Mouse (Mus musculus) neutrophil, adult 5-6 weeks (primary cell): ENCODE measurements around the gene Tll2. TPM values are rescaled to one million over a fixed set of nuclear protein-coding genes. Genes with fewer than 3 reads are reported as not detected.

Source experiments
- ATAC-seq: fragments of 151-379, 151-347 bp; 2 replicates; pipeline ENCODE4 v1.8.0; 2017; ENCODE audit warnings: mild to moderate bottlenecking, moderate TSS enrichment; ENCODE audit not compliant: insufficient number of reproducible peaks, poor library complexity, low FRiP score, severe bottlenecking; ENCODE audit errors: extremely low read depth
- total RNA-seq: library from RNA; stranded (forward); fragments of 200-1000 nt; gene quantifications from 2 replicates; pipeline ENCODE4 v1.2.3, GENCODE M21; 2017

Tll2 gene
- total RNA-seq = 0.35 TPM in 1 of 2 replicates, not detected in the other

- ATAC-seq = no peak
These were observed at the start of gene Tll2 for GRCm38 (mm10) chr19:41206811-41207344. Gene Tll2, minus strand, starts transcription at chr19:41206835.

DNA sequence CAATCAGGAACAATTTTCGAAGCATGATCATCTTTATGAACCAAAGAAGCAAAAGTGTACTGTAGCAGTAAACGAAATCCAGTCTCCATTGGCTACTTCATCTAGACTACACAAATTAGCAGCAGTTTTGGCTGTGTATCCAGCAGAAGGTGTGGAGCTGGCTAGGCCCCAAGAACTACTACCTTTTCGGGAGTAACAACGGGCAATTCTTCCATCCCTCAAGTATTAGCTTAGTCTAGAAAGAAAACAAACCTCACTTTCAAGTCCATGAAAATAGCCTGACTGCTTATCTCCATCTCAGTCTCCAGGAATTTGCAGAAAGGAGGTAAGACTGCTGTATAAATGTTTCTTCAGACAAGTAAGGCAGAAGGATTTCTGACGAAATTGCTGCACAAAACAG, 47.9 kb upstream of the Tll2 start:
- ATAC-seq = no peak

DNA sequence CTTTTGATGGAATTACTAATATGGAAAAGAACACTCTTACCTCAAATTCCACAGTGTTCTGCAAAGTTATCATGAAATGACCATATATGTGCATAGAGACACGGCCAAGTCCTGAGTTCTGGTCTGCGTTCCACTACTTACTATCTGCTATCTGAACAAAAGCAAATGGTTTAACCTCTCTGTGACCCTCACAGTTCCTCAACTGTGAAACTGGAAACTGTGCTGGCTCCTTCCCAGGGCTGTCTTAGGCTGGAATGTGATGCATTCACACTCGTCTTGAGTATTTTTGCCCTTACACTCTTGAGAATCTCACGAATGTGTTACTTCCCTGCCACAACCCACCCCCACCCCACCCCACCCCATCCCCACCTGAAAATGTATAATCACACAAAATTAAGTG, 42.3 kb upstream of the Tll2 start:
- ATAC-seq = no peak

- ATAC-seq = no peak
These were observed 41.6 kb upstream of the Tll2 start for GRCm38 (mm10) chr19:41248271-41248670.

- no peak for ATAC-seq
These were observed 39.6 kb upstream of the Tll2 start for GRCm38 (mm10) chr19:41246271-41246670.

DNA sequence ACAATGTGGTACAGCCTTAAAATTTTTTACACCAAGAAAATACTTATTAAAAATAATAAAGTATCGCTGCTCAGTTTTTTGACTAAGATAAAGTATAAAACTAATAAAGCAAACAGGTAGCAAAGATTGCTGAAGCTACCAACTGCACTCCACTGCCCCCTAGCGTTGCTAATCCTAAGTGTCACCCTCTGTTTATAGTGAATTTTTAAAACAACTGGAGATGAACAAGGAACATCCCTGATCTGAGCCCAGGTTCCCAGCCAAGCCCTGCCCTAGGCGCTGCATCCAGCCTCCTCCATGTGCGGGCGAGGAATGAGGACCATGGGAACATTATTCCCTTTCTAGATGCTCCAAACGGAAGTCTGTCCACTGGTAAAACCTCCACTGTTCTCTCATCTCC, 37.9 kb upstream of the Tll2 start:
- 0 out of 2 replicates have a peak, but pooled peaks have one; percentile 23 for ATAC-seq

GRCm38 (mm10) chr19:41241997-41242396, 35.4 kb upstream of the Tll2 start:
- ATAC-seq = no peak

DNA sequence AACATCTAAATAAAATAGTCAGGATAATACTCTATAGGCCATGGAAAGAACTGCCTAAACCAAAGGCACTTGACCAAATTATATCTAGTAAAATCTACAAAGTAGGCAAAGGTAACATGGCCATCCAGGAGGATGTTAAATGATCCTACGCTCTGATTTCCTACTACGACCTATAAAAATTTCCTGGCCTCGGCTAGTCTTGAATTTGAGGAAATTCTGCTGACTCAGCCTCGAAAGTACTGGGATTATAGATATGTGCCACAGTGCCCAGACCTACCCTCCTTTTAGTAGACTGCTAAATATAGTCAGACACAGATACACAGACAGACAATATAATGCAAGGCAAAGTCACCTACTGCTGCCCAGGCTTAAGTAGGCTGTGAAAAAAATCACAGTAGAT, 27.1 kb upstream of the Tll2 start:
- no peak for ATAC-seq

GRCm38 (mm10) chr19:41208326-41208725, 1.7 kb upstream of the Tll2 start:
- no peak for ATAC-seq

GRCm38 (mm10) chr19:41206041-41206810, 409 bp downstream of the Tll2 start:
- no peak for ATAC-seq

DNA sequence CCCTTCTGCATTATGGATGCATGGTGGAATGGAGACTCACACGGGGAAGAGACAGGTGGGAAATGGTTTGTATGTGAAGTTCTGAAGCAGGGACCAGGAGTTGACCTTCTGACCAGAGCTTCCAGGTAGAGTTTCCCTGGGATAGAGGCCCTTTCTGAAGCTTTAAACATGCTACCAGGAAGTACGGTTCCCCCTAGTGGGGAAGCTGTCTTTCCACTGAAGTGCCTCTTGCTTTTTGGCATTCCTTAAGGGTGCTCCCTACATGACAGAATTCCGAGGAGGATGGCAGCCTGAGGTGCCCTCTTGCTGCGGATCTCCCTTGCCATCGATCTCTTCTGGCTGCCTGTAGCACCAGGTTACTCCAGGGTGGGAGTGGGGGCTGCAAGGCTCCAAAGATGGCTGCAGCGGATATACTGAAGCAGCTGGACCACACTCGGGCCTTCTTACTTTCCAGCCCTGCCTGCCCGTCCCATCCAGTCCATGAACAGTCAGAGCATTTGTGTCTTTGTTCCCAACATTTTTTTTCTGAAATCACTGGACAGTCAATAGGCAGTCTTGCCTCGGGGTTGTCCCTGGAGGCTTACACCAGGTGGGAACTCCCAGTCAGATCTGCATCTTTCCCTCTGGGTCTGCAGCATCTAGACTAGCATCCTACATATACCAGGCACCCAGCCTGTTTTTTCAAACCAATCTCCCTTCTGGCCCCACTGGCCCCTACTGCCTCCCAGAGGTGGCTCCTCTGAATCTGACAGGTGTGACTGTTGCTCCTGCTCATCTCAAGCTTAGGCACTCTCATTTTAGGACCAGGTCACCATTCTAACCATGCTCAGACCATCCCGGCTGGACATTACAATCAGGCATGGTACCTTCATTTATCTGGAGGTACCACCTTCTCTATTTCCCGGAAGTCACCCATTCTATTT, 2.2 kb downstream of the Tll2 start:
- ATAC-seq = no peak

- no peak for ATAC-seq
These were observed 9.0 kb downstream of the Tll2 start for GRCm38 (mm10) chr19:41197606-41198005.

DNA sequence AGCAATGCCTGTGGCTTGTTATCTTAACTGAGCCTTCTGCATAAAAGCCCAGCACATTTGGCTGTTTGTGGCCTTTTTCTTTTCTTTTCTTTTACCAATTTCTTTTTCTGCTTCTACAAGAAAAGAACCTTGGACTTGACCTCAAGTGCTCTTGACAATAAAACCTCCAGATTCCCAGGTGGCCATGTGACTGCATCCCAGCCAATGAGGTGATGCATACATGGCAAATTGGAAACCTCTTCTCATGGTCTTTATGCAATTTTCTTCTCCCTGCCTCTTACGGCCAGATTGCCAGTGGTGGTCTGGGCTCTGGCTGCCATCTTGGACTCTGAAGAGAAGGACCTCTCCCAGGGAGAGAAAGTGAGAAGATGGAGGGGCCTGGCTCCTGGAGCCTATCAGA, 13.3 kb downstream of the Tll2 start:
- ATAC-seq = no peak

GRCm38 (mm10) chr19:41192953-41193352, 13.7 kb downstream of the Tll2 start:
- no peak for ATAC-seq

DNA sequence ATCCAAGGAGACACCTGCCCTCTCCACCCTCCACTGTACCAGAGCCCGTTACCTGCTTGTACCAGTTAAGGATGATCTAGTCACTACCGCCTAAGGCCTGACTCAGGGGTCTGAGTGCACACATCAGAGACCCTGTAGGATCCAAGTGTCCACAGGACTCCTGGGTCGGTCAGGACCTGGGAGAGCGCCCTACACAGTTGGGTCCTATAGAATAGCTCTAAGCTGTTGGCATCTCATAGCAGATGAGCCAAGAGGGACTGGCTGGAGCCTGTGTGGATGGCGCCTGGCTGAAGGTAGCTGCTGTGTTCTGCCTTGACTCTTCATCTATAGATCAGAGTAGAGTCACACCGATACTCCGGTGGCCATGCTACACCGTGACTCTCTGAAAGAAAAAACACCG, 14.9 kb downstream of the Tll2 start:
- ATAC-seq = no peak

GRCm38 (mm10) chr19:41190876-41191434, 15.7 kb downstream of the Tll2 start:
- no peak for ATAC-seq

DNA sequence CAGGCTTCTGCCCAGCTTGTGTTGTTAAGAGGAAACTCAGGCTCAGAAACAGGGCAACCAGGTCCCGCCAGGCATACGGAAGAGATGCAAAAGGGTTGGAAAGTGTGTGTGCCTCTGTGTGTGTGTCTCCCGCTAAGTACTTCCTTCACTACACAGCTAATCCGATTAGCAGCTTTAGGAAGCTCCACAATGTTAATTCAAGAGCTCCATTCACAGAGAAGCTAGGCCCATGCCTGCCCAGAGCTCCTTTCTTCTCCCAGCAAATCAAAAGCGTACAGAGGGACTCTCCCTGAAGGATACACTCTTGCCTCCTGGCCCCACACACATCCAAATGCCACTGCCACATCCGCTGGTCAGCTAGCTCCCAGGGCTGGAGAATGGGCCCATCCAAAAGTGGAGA, 29.3 kb downstream of the Tll2 start:
- ATAC-seq = no peak

GRCm38 (mm10) chr19:41176881-41177280, 29.8 kb downstream of the Tll2 start:
- ATAC-seq = no peak

DNA sequence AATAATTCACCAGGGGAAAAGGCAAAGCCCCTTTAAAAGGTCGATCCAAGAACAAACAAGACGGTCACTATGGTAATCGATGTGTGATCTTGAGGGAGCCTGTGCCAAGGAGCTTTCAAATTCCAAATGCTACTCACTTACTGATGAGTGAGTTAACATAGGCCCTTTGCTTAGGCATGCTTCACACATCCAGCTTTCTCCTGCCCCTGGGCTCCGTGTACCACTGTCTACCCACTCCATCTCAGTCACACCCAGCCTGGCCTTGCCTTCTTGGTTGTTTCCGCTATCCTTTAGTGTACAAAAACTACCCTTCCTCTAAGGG, 40.8 kb downstream of the Tll2 start:
- ATAC-seq = no peak
